Mouse (Mus musculus) spleen, adult 2 months (tissue): ENCODE results near the gene Rnh1.

Experiments
- CTCF ChIP-seq: fragments of 200-500 bp; IDR thresholded peaks from 2 replicates; pipeline ENCODE4 v1.5.1; 2011; ENCODE audit warnings: mild to moderate bottlenecking, inconsistent platforms; ENCODE audit not compliant: insufficient read depth, insufficient read length, insufficient replicate concordance; ENCODE audit errors: extremely low read depth
- POLR2A ChIP-seq: fragments of 200-500 bp; IDR thresholded peaks from 2 replicates; pipeline ENCODE4 v1.6.1; 2011; ENCODE audit warnings: low read depth, low read length, inconsistent platforms

GRCm38 (mm10) chr7:141143861-141144260 lies 28.8 kb downstream of the Rnh1 start:
- TF ChIP-seq CTCF (no peak), POLR2A (no peak)
